Mouse (Mus musculus) brain, embryonic 18.5 days (tissue): ENCODE data around the gene Cdk6.

Experiments
- DNase-seq: peaks from one replicate; pipeline ENCODE4 v3.0.0-alpha.2; 2012; ENCODE audit warnings: low read depth, low spot score

Gene Cdk6

DNA sequence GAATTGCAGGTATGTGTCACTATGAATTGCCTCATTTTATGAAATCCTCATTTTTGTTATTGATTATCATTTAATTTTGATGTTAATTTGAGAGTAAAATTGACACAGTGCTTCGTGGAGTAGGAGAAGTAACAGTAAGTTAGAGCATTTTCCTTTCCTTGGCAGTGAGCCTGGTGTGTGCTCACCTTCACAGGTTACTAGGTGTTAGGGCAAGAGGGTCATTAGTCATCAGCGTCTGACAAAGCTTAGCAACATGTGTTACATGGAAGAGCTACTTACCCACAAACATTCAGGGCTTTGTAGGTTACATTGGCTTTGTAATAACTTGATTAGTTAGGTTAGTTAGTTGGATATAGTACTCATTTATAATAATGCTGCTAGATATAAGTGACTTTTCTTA, 212.9 kb downstream of the Cdk6 start:
- DNase-seq, result no peak

DNA sequence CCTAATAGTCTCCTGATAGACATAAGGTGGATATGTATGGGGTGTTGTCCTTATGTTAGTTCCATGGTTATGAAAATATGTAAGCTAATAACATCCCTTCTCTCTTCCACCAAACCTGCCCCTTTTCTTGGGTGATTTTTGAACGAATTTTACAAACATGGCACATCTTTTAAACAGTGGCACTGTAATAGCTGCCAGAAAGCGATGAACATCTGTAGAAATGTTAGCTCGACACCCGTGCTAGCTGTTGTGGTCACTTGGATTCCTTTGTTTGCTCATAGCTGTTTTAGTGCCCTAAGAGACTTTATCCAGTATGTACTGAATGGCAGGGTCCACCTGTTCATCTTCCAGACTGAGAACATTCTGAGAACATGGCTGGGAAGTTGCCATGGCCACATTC, 230.0 kb downstream of the Cdk6 start, which contains the start of gene 1700109H08Rik:
Gene 1700109H08Rik, plus strand, starts transcription at position 301 of the 400 bp plus-strand sequence.
- DNase-seq, result no peak

DNA sequence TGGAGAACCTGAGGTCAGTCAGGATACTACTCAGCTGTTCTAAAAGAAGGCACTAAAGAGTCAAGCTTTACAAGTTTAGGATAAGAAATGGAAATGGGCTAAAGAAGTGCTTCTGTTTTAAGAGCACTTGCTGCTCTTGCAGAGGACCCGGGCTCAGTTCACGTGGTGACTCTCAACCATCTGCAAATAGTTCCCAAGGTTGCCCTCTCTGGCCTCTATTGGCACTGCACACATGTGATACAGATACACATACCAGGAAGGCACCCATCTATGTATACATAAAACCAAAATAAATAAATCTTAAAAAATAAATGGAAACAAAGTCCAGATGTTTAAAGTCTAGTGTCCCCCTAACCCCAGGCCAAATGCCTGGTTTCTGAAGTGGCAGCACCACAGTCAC, 233.5 kb downstream of the Cdk6 start:
- no peak for DNase-seq

DNA sequence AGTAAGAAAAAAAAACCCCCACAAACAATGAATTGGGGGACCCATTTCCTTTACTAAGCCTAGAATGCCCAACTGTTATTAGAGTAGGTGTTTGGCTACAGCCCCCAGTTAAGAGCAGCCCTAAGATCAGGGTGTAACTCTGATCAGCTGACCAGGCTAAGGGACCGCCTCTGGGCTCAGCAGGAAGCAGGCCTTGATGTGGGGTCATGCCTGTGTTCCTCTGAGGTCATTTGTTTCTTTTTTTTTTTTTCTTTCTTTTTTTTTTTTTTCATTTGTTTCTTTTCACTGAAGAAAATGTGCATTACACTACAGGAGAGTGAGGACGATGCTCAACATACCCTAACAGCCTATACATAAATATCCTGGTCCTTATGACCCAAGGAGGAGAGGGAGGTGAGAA, 236.7 kb downstream of the Cdk6 start:
- no peak for DNase-seq

DNA sequence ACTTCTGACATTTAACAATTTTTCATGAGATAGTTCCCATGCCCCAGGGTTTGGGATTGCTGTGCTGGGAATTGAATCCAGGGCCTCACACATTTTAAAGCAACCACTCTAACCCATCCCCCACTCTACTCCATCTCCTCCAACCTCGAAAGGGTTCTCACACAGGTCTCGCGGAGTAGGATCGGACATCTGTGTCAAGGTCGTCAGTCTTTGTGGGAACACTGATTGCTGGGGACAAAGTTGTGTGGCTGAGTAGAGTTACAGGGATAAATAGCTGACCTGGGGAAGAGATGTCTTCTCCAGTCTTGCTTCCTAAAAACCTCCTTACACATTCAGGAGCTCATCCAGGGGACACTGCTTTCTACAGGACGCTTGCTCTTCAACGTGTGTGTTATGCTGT, 237.8 kb downstream of the Cdk6 start:
- DNase-seq, result no peak
